Mouse (Mus musculus): ENCODE results near the gene Bend3. TPM values are rescaled to one million over a fixed set of nuclear protein-coding genes. Genes with fewer than 3 reads are reported as not detected.

Bend3 gene
- total RNA-seq, 1 experiment from 2014 or later = 1.4 TPM

GRCm38 (mm10) chr10:43477865-43478681, 558 bp upstream of the Bend3 start:
- 0 out of 2 replicates have a peak, but pooled peaks have one; percentile 46 for ATAC-seq (replicated peaks; ENCODE audit: insufficient number of reproducible peaks, low FRiP score, low TSS enrichment, poor library complexity, severe bottlenecking)

GRCm38 (mm10) chr10:43479436-43480157, 966 bp downstream of the Bend3 start:
- ATAC-seq (replicated peaks; ENCODE audit: insufficient number of reproducible peaks, low FRiP score, low TSS enrichment, poor library complexity, severe bottlenecking) = peak; percentile 74

GRCm38 (mm10) chr10:43480227-43480849, 1.7 kb downstream of the Bend3 start:
- ATAC-seq (replicated peaks; ENCODE audit: insufficient number of reproducible peaks, low FRiP score, low TSS enrichment, poor library complexity, severe bottlenecking) = no peak

- ATAC-seq (replicated peaks; ENCODE audit: insufficient number of reproducible peaks, low FRiP score, low TSS enrichment, poor library complexity, severe bottlenecking) = no peak
Observed at GRCm38 (mm10) chr10:43481179-43481578, 2.5 kb downstream of the Bend3 start.

GRCm38 (mm10) chr10:43482021-43482420, 3.4 kb downstream of the Bend3 start:
- no peak for ATAC-seq (replicated peaks; ENCODE audit: insufficient number of reproducible peaks, low FRiP score, low TSS enrichment, poor library complexity, severe bottlenecking)

GRCm38 (mm10) chr10:43483426-43483995, 4.9 kb downstream of the Bend3 start:
- ATAC-seq (replicated peaks; ENCODE audit: insufficient number of reproducible peaks, low FRiP score, low TSS enrichment, poor library complexity, severe bottlenecking) = no peak

- no peak for ATAC-seq (replicated peaks; ENCODE audit: insufficient number of reproducible peaks, low FRiP score, low TSS enrichment, poor library complexity, severe bottlenecking)
Observed at GRCm38 (mm10) chr10:43485751-43486268, 7.2 kb downstream of the Bend3 start.

GRCm38 (mm10) chr10:43487441-43488010, 8.9 kb downstream of the Bend3 start:
- no peak for ATAC-seq (replicated peaks; ENCODE audit: insufficient number of reproducible peaks, low FRiP score, low TSS enrichment, poor library complexity, severe bottlenecking)

- no peak for ATAC-seq (replicated peaks; ENCODE audit: insufficient number of reproducible peaks, low FRiP score, low TSS enrichment, poor library complexity, severe bottlenecking)
Observed at GRCm38 (mm10) chr10:43488258-43488657, 9.6 kb downstream of the Bend3 start.

GRCm38 (mm10) chr10:43489139-43489538, 10.5 kb downstream of the Bend3 start:
- ATAC-seq (replicated peaks; ENCODE audit: insufficient number of reproducible peaks, low FRiP score, low TSS enrichment, poor library complexity, severe bottlenecking) = no peak

GRCm38 (mm10) chr10:43489550-43489949, 10.9 kb downstream of the Bend3 start:
- no peak for ATAC-seq (replicated peaks; ENCODE audit: insufficient number of reproducible peaks, low FRiP score, low TSS enrichment, poor library complexity, severe bottlenecking)

- ATAC-seq (replicated peaks; ENCODE audit: insufficient number of reproducible peaks, low FRiP score, low TSS enrichment, poor library complexity, severe bottlenecking) = no peak; the same call in 1 of the 2 replicates
Observed at GRCm38 (mm10) chr10:43490034-43490433, 11.4 kb downstream of the Bend3 start.

- no peak for ATAC-seq (replicated peaks; ENCODE audit: insufficient number of reproducible peaks, low FRiP score, low TSS enrichment, poor library complexity, severe bottlenecking)
Observed at GRCm38 (mm10) chr10:43490846-43491245, 12.2 kb downstream of the Bend3 start.

GRCm38 (mm10) chr10:43502599-43502998, 24.0 kb downstream of the Bend3 start:
- no peak for ATAC-seq (replicated peaks; ENCODE audit: insufficient number of reproducible peaks, low FRiP score, low TSS enrichment, poor library complexity, severe bottlenecking)

GRCm38 (mm10) chr10:43504291-43504690, 25.7 kb downstream of the Bend3 start:
- ATAC-seq (replicated peaks; ENCODE audit: insufficient number of reproducible peaks, low FRiP score, low TSS enrichment, poor library complexity, severe bottlenecking) = no peak

- no peak for ATAC-seq (replicated peaks; ENCODE audit: insufficient number of reproducible peaks, low FRiP score, low TSS enrichment, poor library complexity, severe bottlenecking)
Observed at GRCm38 (mm10) chr10:43507051-43507450, 28.4 kb downstream of the Bend3 start.

GRCm38 (mm10) chr10:43509228-43509627, 30.6 kb downstream of the Bend3 start:
- no peak for ATAC-seq (replicated peaks; ENCODE audit: insufficient number of reproducible peaks, low FRiP score, low TSS enrichment, poor library complexity, severe bottlenecking)

- no peak for ATAC-seq (replicated peaks; ENCODE audit: insufficient number of reproducible peaks, low FRiP score, low TSS enrichment, poor library complexity, severe bottlenecking)
Observed at GRCm38 (mm10) chr10:43512976-43513375, 34.3 kb downstream of the Bend3 start.
